Mouse (Mus musculus) adrenal gland, postnatal 10 days (tissue): ENCODE data around the gene Srxn1. TPM values are rescaled to one million over a fixed set of nuclear protein-coding genes. Genes with fewer than 3 reads are reported as not detected.

Experiments used
- DNase-seq: peaks from one replicate; pipeline ENCODE4 v3.0.0; 2021; ENCODE audit warnings: mixed read lengths
- total RNA-seq, 2 experiments: library from RNA; stranded (reverse); gene quantifications; 2 replicates each; pipeline ENCODE4 v1.2.3; 2021

The Srxn1 gene
- total RNA-seq, 2 experiments from 2014 or later: 48.5 to 177 TPM

GRCm38 (mm10) chr2:152117694-152118093 lies 12.4 kb downstream of the Srxn1 start:
- DNase-seq: no peak

- DNase-seq: no peak
Observed at GRCm38 (mm10) chr2:152119228-152119865, 14.0 kb downstream of the Srxn1 start.

DNA sequence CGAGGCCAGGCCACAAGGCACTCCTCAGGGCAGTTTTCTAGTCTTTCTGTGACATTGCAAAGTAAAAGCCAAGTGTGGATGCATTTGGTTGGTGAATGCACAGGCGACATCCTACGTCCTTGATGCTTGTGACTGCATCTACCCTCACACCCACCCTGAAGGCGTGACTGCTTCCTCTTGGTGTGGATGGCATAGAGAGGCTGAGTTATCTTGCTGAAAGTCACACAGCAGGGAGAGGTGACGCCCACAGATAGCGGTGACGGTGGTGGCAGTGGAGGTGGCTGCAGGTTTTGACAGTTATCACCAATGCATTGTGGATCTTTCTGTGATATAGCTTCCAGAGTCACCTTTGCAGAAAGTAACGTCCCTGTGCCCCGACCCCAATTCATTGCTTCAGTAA lies 17.6 kb downstream of the Srxn1 start:
- no peak for DNase-seq

DNA sequence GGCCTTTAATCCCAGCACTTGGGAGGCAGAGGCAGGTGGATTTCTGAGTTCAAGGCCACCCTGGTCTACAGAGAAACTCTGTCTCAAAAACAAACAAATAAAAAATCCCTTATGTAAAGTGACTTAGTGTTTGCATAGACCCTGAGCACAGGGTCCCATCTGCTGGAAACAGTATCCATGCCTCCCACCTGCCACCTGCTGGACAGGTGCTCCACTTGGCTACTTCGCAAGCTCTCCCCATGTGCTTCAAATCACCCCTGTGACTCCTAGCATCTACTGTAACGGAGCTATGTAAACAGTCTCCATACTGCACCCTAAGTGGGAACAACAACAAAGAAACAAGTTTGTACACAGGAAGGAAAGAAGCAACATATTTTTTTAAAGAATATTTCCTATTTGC lies 23.3 kb downstream of the Srxn1 start:
- DNase-seq: no peak

DNA sequence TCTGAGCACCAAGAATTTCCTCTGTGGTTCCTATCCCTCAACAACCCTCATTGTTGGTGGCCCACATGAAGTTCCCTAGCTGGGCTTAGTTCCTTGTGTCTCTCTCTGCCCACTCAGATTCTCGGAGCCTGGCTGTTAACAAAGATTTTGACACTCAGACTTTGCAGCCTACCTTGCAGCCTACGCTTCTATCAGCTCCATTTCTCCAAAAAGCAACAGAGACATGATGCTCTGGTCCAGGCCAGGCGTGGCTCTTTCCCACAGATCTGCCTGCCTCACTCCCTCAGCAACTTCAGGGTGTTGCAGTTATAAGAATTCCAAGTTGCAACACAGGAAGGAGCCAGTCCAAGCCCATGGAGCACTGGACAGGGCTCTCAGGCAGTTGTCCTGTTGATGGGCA lies 24.5 kb downstream of the Srxn1 start:
- DNase-seq: no peak

- DNase-seq: no peak
Observed at GRCm38 (mm10) chr2:152132016-152132415, 26.7 kb downstream of the Srxn1 start.

- no peak for DNase-seq
Observed at GRCm38 (mm10) chr2:152132691-152133090, 27.4 kb downstream of the Srxn1 start.

DNA sequence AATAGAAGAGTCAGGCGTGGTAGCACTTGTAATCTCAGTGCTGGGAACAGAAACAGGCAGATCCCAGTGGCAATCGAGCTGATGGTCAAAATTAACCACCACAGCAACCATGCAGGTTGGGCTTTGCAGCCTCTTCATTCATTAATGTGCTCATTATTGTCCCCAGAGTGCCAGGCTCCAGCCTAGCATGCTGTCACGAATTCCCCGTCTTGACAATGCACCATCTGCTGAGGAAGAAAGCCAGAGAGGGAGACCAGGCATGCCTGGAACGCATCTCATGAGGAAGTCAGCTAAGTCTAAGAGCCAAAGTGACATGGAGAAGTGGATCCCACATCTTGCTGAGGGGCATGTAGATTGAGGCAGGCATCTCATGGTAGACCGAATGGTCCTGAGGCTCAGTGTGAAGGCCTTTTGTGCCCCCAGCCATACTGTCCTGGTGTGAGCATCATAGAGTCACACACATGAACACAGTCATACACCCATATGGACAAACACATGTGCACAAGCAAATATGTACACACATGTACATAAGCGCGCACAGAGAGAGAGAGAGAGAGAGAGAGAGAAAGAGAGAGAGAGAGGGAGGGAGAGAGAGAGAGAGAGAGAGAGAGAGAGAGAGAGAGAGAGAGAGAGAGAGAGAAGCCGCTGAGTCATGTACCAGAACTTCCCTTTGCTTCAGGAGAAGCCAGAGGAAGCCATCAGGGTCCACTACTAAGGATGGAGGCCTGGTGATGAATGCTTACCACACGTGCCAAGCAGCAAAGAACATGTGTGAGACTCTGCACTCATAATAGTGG lies 34.1 kb downstream of the Srxn1 start:
- DNase-seq: no peak

DNA sequence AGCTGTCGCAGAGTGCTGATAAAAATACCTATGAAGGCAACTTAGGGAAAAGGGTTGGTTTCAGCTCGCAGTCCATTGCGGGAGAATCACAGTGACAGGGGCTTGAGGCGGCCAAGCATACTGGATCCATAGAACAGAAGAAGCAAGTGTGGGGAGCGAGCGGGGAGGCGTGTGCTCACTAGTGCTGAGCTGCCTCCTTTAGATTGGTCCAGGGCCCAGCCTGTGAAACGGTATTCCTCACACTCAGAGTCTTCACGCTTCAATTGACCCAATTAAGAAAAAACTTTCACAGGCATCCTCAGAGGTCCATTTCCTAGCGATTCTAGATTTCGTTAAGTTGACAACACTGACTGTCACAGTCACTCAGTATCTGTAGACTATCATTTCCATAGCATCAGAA lies 35.6 kb downstream of the Srxn1 start:
- no peak for DNase-seq

DNA sequence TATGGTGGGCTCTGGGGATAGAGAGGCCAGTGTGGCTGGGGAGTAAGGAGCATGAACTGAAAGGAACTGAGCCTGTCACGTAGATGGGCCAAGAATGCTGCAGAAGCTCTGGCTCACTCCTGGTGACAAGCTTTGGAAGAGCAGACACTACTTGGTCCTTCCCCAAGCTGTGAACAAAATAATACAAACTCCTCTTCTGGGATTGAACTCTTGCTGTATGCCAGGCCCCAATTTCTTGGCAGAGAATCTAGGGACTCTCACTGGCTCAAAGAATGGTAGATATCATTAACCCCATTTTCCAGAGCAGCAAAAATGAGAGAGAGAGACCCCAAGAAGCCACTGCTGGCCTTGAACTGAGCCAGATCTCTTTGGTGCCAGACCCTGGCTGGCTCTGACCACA lies 36.2 kb downstream of the Srxn1 start:
- no peak for DNase-seq

- DNase-seq: peak; percentile 64
Observed at GRCm38 (mm10) chr2:152142046-152142445, 36.7 kb downstream of the Srxn1 start.

GRCm38 (mm10) chr2:152142571-152142970 lies 37.3 kb downstream of the Srxn1 start:
- DNase-seq: no peak

GRCm38 (mm10) chr2:152143279-152144157 lies 38.2 kb downstream of the Srxn1 start, which contains the start of gene Tcf15:
Tcf15 (plus strand) TSS chr2:152143561.
- peak; percentile 79 for DNase-seq

DNA sequence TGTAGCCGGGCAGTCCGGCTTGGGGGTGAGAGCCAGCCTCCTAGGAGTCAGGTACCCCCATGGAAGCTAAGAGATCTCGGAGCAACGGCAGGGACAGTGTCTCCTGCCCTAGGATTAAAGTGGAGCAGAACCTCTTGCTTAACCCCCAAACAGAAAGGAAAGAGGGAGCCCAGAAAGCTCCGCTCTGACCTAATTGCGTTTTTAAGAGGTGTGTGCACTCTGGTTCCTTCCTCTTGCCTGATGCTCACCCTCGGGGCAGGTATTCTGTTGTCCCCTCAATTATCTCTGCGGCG lies 38.8 kb downstream of the Srxn1 start:
- no peak for DNase-seq

DNA sequence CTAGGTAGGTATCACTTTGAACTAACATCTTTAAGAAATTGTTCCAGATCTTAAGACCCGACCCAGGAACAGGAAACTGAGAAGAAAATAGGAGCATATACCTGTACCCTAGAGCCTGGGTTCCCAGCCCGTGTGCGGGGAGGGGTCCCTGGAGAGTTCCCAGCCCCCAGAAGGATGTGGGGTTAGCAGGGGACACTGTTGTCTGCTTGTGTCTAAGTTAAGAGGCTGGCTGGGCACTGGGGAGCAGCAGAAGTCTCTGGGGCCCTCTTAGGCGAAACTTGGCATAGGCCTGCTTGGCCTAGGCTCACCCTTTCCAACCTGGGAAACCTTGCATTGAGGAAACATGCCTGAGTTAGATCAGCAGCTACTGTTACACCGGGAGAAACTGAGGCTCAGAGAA lies 39.2 kb downstream of the Srxn1 start:
- DNase-seq: peak; percentile 36

GRCm38 (mm10) chr2:152145711-152146110 lies 40.4 kb downstream of the Srxn1 start:
- no peak for DNase-seq

- no peak for DNase-seq
Observed at GRCm38 (mm10) chr2:152147079-152147478, 41.8 kb downstream of the Srxn1 start.

DNA sequence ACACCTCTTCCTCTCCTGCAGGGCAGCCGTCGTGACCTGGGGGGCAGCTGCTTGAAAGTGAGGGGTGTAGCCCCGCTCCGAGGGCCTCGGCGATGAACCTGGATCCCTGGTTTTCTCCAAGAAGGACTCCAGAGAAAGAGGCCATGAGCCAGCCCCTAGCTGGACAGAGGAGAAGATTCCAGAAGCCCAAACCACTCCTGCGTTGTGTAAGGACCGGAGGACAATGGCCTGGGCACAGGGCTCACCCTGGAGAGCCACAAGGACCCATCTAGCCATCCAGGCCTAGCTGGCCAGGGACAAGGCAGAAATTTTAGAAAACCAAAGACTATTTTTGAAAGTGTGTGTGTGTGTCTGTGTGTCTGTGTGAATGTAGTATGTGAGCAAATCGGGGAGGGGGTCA lies 43.4 kb downstream of the Srxn1 start:
- DNase-seq: no peak

DNA sequence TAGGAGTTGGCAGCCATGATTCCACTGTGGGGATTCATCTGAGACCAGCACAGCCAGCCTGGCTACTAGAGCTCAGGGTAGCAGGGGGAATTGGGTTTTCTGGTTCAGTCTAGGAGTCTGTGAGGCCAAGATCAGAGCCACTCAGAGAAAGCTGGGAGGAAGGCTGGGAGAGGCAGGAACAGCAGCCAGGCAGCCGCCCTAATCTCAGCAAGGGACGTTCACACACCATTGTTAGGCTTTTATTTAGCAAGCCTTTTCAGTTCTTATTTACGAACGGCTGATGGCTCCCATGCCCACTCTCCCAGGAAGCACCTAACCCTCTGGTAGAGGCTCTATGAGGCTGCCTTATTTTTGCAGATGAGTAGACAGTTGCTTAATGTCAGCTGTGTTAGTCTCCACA lies 44.6 kb downstream of the Srxn1 start:
- no peak for DNase-seq

DNA sequence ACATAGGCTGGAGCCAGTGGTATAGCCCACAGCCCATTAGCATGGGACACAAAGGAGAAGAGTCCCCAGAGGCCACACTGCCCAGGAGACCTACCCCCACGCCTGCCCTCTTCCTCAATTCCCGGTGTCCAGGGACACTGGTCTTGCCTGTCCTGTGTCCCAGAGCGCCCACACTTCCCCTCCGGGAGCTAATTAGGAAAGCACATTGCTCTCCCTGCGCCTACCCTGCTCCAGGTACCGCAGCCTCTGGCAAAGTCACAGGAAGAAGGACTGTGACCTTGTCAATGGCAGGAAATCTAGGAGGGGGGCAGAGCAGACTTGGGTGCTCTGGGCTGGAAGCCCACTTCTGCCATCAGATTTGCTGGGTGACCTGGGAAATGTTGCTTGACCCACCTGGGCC lies 45.1 kb downstream of the Srxn1 start:
- DNase-seq: peak; percentile 34

DNA sequence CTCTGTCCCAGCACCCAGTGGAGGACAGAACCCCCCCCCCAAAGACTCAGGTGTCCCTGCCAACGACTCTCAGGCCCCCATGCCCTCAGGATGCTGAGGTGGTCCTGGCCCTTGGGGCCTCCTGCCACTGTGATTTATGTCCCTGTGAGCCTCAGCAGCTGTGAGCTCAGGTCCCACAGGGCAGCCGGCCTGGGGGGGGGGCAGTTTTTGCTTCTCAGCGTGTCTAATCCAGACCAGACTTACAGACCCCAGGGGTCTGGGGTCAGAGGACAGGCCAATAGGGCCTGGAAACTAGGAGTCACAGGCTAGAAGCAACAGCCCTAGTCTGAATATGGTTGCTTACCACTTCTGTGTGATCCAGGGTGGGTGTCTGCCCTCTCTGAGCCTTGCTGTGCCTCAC lies 48.0 kb downstream of the Srxn1 start:
- no peak for DNase-seq

- DNase-seq: peak; percentile 66
Observed at GRCm38 (mm10) chr2:152155414-152156208, 50.3 kb downstream of the Srxn1 start.
